Mouse (Mus musculus) kidney, adult 2 months (tissue): ENCODE data around the gene Spout1. TPM values are rescaled to one million over a fixed set of nuclear protein-coding genes. Genes with fewer than 3 reads are reported as not detected.

Source experiments
- DNase-seq: peaks from one replicate; pipeline ENCODE4 v3.0.0; 2021
- H3K27ac ChIP-seq: fragments of 200-500 bp; 2 replicates; pipeline ENCODE4 v1.5.1; 2012; ENCODE audit warnings: low read depth, low read length, control low read depth, inconsistent platforms; ENCODE audit not compliant: insufficient read depth
- H3K27me3 ChIP-seq: fragments of 200-500 bp; replicated peaks from 2 replicates; pipeline ENCODE4 v1.6.1; 2012; ENCODE audit warnings: mild to moderate bottlenecking, moderate library complexity, low read length, inconsistent platforms; ENCODE audit not compliant: control insufficient read depth, insufficient read depth
- H3K36me3 ChIP-seq: fragments of 200-500 bp; 2 replicates; pipeline ENCODE4 v1.6.1; 2012; ENCODE audit warnings: mild to moderate bottlenecking, moderate library complexity, low read length, inconsistent platforms; ENCODE audit not compliant: control insufficient read depth, insufficient read depth
- H3K4me1 ChIP-seq: fragments of 200-500 bp; 2 replicates; pipeline ENCODE4 v1.6.1; 2011; ENCODE audit warnings: low read length; ENCODE audit not compliant: control insufficient read depth, insufficient read depth
- H3K4me3 ChIP-seq: fragments of 200-500 bp; 2 replicates; pipeline ENCODE4 v1.5.1; 2011; ENCODE audit warnings: mild to moderate bottlenecking, low read depth, low read length, control low read depth; ENCODE audit not compliant: insufficient read depth
- CTCF ChIP-seq: fragments of 200-500 bp; conservative IDR thresholded peaks from 2 replicates; pipeline ENCODE4 v1.5.1; 2011; ENCODE audit warnings: low read depth, mild to moderate bottlenecking, control low read depth, low read length, moderate library complexity, mixed read lengths; ENCODE audit not compliant: insufficient read depth, insufficient read length
- POLR2A ChIP-seq: fragments of 200-500 bp; IDR thresholded peaks from one replicate; pipeline ENCODE4 v1.6.1; 2011; ENCODE audit warnings: low read depth, low read length, control low read depth
- WGBS: fragments of 180-500 bp; shearing (Covaris S2); methylation state at CpG from one replicate; pipeline ENCODE4 v1.1.7; 2018; 5-methylcytosine and 5-hydroxymethylcytosine counted together
- polyA plus RNA-seq: library from polyadenylated mRNA; depleted of rRNA; stranded (reverse); fragments of >200 nt; gene quantifications from 2 replicates; pipeline ENCODE4 v1.2.3, GENCODE M21; 2012; rRNA removed

Spout1 gene
- 22.8 and 23.6 TPM in 2 replicates for polyA plus RNA-seq

- no peak for TF ChIP-seq CTCF
- peak; percentile 50 for TF ChIP-seq POLR2A
- Histone ChIP-seq H3K4me3 (peak within 1 kb of the TSS; percentile 80), H3K27me3 (no peaks in the 10 kb centered on the region), H3K27ac (no peak within 1 kb of the TSS), H3K36me3 (no peaks in the 10 kb centered on the region), H3K4me1 (no peaks in the 10 kb centered on the region; the same call in 1 of the 2 replicates)
- peak; percentile 97 for DNase-seq
- WGBS: 3% methylated on average over 54 of the region's 54 CpGs
These were observed at the start of gene Spout1 for GRCm38 (mm10) chr2:30177700-30178675. Spout1 (minus strand) TSS chr2:30178459.

DNA sequence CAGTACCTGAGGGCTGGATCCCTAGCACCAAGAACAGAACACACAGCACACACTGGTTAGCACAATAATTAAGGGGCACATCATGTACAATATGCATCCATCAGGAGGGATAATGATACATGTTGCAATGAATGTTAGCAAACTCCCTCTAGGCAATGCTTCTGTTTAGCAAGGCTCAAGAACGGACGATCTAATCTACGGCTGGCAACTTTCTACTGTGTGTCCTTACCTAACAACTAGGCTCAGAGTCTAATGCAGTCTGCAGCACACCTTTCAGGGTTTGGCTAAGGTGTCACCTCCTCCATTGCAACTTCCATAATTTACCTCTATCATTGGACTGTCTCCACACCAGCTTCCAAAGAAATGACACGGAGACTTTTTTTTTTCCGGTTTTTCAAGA is 38.0 kb upstream of the Spout1 start:
- DNase-seq: no peak
- peaks cover 3% of the 10 kb centered on the region; the same call in 1 of the 2 replicates for H3K4me1 ChIP-seq
- no peaks in the 10 kb centered on the region for H3K27me3 ChIP-seq
- 91% methylated on average over 5 of the region's 5 CpGs for WGBS
- no peak overlapping the region for H3K27ac ChIP-seq
- no peak overlapping the region for H3K4me3 ChIP-seq
- TF ChIP-seq CTCF: no peak
- no peak for TF ChIP-seq POLR2A
- no peaks in the 10 kb centered on the region for H3K36me3 ChIP-seq

DNA sequence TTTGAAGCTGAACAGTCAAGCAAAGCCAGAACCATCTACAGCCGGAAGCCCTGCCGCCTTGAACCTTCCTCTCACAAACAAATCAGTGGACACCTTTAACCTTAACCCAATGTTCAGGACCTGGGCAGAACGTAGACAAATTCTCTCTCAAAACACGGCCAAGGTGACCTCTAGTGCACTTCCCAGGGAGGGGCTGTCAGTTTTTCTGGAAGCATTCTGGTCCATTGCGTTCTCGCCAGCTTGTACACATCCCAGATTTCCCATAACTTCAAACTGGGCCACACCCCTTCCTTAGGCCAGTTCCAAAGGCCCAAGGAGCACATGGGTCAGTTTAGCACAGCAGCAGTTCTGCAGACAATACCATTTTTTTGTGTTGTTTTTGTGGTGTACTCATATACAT is 37.2 kb upstream of the Spout1 start:
- H3K36me3 ChIP-seq: no peaks in the 10 kb centered on the region
- H3K4me3 ChIP-seq: no peak overlapping the region
- no peaks in the 10 kb centered on the region for H3K27me3 ChIP-seq
- TF ChIP-seq CTCF (no peak), POLR2A (no peak)
- peaks cover 3% of the 10 kb centered on the region; the same call in 1 of the 2 replicates for H3K4me1 ChIP-seq
- no peak overlapping the region for H3K27ac ChIP-seq
- WGBS: 38% methylated on average over 6 of the region's 6 CpGs
- DNase-seq: peak; percentile 52

DNA sequence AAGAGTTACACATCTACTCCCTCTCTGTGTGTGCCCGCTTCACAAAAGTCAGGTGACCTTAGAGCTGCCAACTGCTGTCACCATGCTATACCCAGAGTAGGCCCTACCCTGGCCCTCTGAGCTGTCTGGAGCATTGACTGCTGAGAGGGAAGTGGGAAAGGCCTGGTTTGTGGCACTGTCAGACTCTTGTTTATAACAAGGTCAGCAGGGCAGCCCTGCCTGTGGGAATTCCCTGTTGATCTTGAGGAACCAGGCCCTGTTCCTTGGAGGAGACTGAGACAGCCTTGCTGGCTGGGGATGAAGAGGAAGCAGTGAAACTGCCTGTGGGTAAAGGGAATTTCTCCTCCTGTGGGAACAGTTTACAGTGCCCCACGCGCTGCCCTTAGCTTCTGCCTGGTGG is 36.5 kb upstream of the Spout1 start:
- DNase-seq: peak; percentile 34
- Histone ChIP-seq H3K36me3 (no peaks in the 10 kb centered on the region), H3K27me3 (no peaks in the 10 kb centered on the region), H3K4me3 (no peak overlapping the region), H3K4me1 (peaks cover 3% of the 10 kb centered on the region; the same call in 1 of the 2 replicates), H3K27ac (no peak overlapping the region)
- TF ChIP-seq CTCF (no peak), POLR2A (no peak)
- 68% methylated on average over 3 of the region's 3 CpGs for WGBS

- WGBS: 69% methylated on average over 1 of the region's 1 CpGs
- peak overlapping the region; percentile 35 for H3K27ac ChIP-seq
- no peaks in the 10 kb centered on the region for H3K27me3 ChIP-seq
- no peaks in the 10 kb centered on the region for H3K36me3 ChIP-seq
- peaks cover 3% of the 10 kb centered on the region; the same call in 1 of the 2 replicates for H3K4me1 ChIP-seq
- DNase-seq: peak; percentile 63
- H3K4me3 ChIP-seq: no peak overlapping the region
- no peak for TF ChIP-seq CTCF
- no peak for TF ChIP-seq POLR2A
These were observed 34.7 kb upstream of the Spout1 start for GRCm38 (mm10) chr2:30212951-30213350.

GRCm38 (mm10) chr2:30212169-30212545 is 33.9 kb upstream of the Spout1 start:
- no peak for DNase-seq
- H3K36me3 ChIP-seq: no peaks in the 10 kb centered on the region
- WGBS: 80% methylated on average over 4 of the region's 4 CpGs

More at GRCm38 (mm10) chr2:30212169-30212545, 33.9 kb upstream of the Spout1 start:
- H3K4me3 ChIP-seq: no peak overlapping the region
- no peak overlapping the region for H3K27ac ChIP-seq
- TF ChIP-seq POLR2A (no peak), CTCF (no peak)
- no peaks in the 10 kb centered on the region for H3K27me3 ChIP-seq
- H3K4me1 ChIP-seq: peaks cover 3% of the 10 kb centered on the region; the same call in 1 of the 2 replicates
